Mouse (Mus musculus): ENCODE data around the gene Tspan31. TPM values are rescaled to one million over a fixed set of nuclear protein-coding genes. Genes with fewer than 3 reads are reported as not detected.

Gene Tspan31
- total and polyA plus RNA-seq, 3 experiments = 79.9 to 148 (median 85.9) TPM

DNA sequence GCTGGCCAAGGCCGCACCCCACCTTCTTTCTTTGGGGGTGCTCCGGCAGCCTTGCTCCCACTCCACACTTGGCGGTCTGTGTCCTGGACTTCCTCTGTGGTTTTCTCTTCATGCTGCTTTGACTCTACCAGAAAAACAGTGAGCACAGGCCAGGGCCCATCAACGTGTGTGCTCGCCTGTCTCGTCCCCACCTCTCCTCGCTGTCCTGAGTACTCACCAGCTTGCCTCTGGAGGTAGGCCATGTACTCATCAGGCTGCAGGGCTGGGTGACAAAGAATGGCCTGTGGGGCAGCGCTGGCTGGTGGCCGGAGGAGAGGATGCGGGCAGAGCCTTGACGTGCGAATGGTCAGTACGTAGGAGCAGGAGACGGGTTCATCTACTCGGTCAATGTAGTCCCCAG lies 29.8 kb upstream of the Tspan31 start:
- dilution Hi-C loops (cut with MboI; ENCODE audit: extremely low pct_ligation_motif_present, extremely low pct_unique_long_range_greater_than_20kb, low sequenced_read_pairs) = no loop called here

DNA sequence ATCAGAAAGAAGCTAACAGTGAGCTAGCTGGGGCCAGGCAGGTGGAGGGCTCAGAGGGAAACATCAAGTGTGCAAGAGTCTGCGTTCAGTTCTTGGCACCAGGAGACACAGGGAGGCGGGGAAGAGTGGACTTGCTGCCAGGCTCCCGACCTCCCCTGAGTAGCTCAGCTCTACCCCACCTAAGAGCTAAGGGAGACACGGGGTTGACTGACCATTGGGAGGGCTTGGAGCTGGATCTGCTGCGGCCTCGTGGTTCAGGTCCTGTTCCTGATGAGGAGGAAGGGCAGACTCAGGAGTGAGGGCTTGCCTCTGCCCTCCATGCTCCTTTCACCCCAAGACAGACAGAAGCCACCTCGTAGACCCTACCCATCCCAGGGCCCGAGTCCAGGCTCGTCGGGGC lies 29.1 kb upstream of the Tspan31 start:
- Histone ChIP-seq H3K9me3 (replicated peaks; ENCODE audit: low read length) (no peaks in the 10 kb centered on the region), H3K4me1 (ENCODE audit: control insufficient read depth in 1 of 2, insufficient read depth in 2 of 2) (peaks cover 0 to 20% of the 10 kb centered on the region in 2 experiments; a peak in 2 of 4 replicates), H3K27ac (ENCODE audit: insufficient read depth, low read depth) (no peak overlapping the region), H3K36me3 (replicated peaks in 1 of 2; ENCODE audit: control insufficient read depth in 1 of 2, insufficient read depth in 1 of 2, low read length in 1 of 2) (peaks cover 67 to 86% of the 10 kb centered on the region in 2 experiments), H3K79me2 (replicated peaks; ENCODE audit: control insufficient read depth, extremely low read depth, insufficient read depth, poor library complexity, severe bottlenecking) (no peaks in the 10 kb centered on the region), H3K9ac (ENCODE audit: insufficient read depth, low read depth) (no peak overlapping the region), H3K27me3 (replicated peaks) (no peaks in the 10 kb centered on the region), H3K4me2 (ENCODE audit: insufficient read depth, low read depth, poor library complexity, severe bottlenecking) (no peak overlapping the region), H3K4me3 (replicated peaks in 1 of 3; ENCODE audit: low read depth in 2 of 3, low read length in 2 of 3, poor library complexity in 1 of 3) (no peak overlapping the region)
- TF ChIP-seq BHLHE40 (IDR thresholded peaks at IDR 0.05; ENCODE audit: low read depth, low read length) (no peak), MEF2A (IDR thresholded peaks at IDR 0.05; ENCODE audit: borderline replicate concordance, low read depth, low read length) (no peak), PAX5 (IDR thresholded peaks at IDR 0.05; ENCODE audit: low read length) (no peak), MAX (IDR thresholded peaks at IDR 0.05; ENCODE audit: low read length) (no peak)
- dilution Hi-C loops (cut with MboI; ENCODE audit: extremely low pct_ligation_motif_present, extremely low pct_unique_long_range_greater_than_20kb, low sequenced_read_pairs) (no loop called here), in situ Hi-C loops (cut with MboI; ENCODE audit: low pct_ligation_motif_present, low pct_unique_long_range_greater_than_20kb, low sequenced_read_pairs) (no loop called here)
- no peak for DNase-seq (ENCODE audit: extremely low read depth)

More for the DNA sequence above, 29.8 kb upstream of the Tspan31 start:
- no peaks in the 10 kb centered on the region for H3K9me3 ChIP-seq (replicated peaks; ENCODE audit: low read length)
- H3K9ac ChIP-seq (ENCODE audit: insufficient read depth, low read depth) = no peak overlapping the region
- H3K4me1 ChIP-seq (ENCODE audit: control insufficient read depth in 1 of 2, insufficient read depth in 2 of 2) = peaks cover 0 to 21% of the 10 kb centered on the region in 2 experiments; a peak in 2 of 4 replicates
- in situ Hi-C loops (cut with MboI; ENCODE audit: low pct_ligation_motif_present, low pct_unique_long_range_greater_than_20kb, low sequenced_read_pairs) = no loop called here
- H3K79me2 ChIP-seq (replicated peaks; ENCODE audit: control insufficient read depth, extremely low read depth, insufficient read depth, poor library complexity, severe bottlenecking) = no peaks in the 10 kb centered on the region
- no peak overlapping the region for H3K4me2 ChIP-seq (ENCODE audit: insufficient read depth, low read depth, poor library complexity, severe bottlenecking)
- no peak overlapping the region for H3K27ac ChIP-seq (ENCODE audit: insufficient read depth, low read depth)
- H3K4me3 ChIP-seq (replicated peaks in 1 of 3; ENCODE audit: low read depth in 2 of 3, low read length in 2 of 3, poor library complexity in 1 of 3) = no peak overlapping the region
- no peak for DNase-seq (ENCODE audit: extremely low read depth)
- TF ChIP-seq POLR2AphosphoS2 (IDR thresholded peaks at IDR 0.05; ENCODE audit: low read depth, low read length) = no peak
- no peak for TF ChIP-seq UBTF (IDR thresholded peaks at IDR 0.05; ENCODE audit: low read depth, low read length)
- TF ChIP-seq USF1 (IDR thresholded peaks at IDR 0.05; ENCODE audit: low read depth, low read length) = no peak
- no peak for TF ChIP-seq USF2 (conservative IDR thresholded peaks at IDR 0.05; ENCODE audit: low read depth, low read length)
- no peak for TF ChIP-seq RCOR1 (conservative IDR thresholded peaks at IDR 0.05; ENCODE audit: low read depth, low read length)
- TF ChIP-seq TCF12 (IDR thresholded peaks at IDR 0.05; ENCODE audit: low read depth, low read length) = no peak
- no peak for TF ChIP-seq SIN3A (IDR thresholded peaks at IDR 0.05; ENCODE audit: low read length)
- TF ChIP-seq POLR2A (IDR thresholded peaks at IDR 0.05; ENCODE audit: low read depth, low read length) = no peak
- TF ChIP-seq MXI1 (IDR thresholded peaks at IDR 0.05; ENCODE audit: low read depth, low read length) = no peak
- TF ChIP-seq CTCF (conservative IDR thresholded peaks at IDR 0.05 in 1 of 2, IDR thresholded peaks at IDR 0.05 in 1 of 2; ENCODE audit: low read depth in 2 of 2, low read length in 2 of 2) = no peak
- TF ChIP-seq ZMIZ1 (IDR thresholded peaks at IDR 0.05; ENCODE audit: low read depth, low read length) = no peak
- no peak for TF ChIP-seq ZNF384 (IDR thresholded peaks at IDR 0.05; ENCODE audit: low read depth, low read length)
- H3K27me3 ChIP-seq (replicated peaks) = no peaks in the 10 kb centered on the region
- peaks cover 61 to 81% of the 10 kb centered on the region in 2 experiments for H3K36me3 ChIP-seq (replicated peaks in 1 of 2; ENCODE audit: control insufficient read depth in 1 of 2, insufficient read depth in 1 of 2, low read length in 1 of 2)

Measured in CH12.LX (cell line).